Mouse (Mus musculus): ENCODE results near the gene Phc2. TPM values are rescaled to one million over a fixed set of nuclear protein-coding genes. Genes with fewer than 3 reads are reported as not detected.
"Not testable (repeated sequence)": the region's sequence is repeated elsewhere in the genome, so short reads cannot be mapped to it uniquely, and the experiment has no call there.

Gene Phc2
- total RNA-seq (2021): 67.8 and 70.3 TPM in 2 replicates
- long read RNA-seq, transcript Phc2-202 (7 exons, 2,535 nt): major isoform, 65 of 122 reads
- long read RNA-seq, partial matches to known transcripts: 11 of 122 reads
- long read RNA-seq, other reads (novel, unspliced or antisense): 46 of 122 reads

DNA sequence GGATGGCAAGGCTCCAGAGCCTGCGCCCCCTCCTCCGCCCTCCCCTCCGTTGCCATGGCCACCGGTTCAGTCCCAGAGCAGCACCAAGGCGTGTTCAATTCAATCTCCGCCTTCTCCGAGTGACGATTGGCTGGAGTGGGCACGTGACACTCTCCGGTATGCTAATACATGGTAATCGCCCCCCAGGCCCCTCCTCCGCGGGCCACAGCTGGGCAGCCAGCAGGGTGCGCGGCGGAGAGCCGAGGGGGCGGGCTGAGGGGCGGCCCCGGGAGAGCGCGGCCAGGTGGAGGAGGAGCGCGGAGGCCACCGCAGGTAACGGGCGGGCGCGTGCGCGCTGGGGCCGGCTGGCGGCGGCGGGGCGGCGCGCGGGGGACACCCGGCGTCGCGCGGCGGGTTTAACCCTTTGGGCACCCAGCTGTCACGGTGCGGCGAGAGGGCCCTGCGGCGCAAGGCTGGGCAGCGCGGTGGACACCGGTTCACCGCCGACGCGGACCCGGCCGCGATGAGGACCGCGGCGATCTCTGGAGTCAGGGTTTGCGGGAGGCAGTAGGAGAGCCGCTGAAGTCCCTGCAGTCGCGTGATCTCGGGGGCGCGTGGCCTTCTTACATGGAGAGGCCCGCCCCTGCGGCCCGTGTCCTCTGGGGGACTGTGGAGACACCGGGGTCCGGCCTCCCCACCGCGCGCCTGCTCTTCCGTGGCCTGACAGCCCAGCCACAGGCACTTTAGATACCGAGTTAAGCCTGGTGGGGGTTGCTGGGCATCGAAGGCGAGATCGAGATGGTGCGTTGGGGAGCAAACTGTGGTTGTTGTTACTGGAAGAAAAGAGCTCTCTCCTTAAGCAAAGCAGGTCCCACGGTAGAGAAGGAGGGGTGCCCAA, at the start of gene Phc2:
TSS of gene Phc2 (plus strand) at position 198 of the 877 bp plus-strand sequence.
- peak; percentile 92 for DNase-seq

DNA sequence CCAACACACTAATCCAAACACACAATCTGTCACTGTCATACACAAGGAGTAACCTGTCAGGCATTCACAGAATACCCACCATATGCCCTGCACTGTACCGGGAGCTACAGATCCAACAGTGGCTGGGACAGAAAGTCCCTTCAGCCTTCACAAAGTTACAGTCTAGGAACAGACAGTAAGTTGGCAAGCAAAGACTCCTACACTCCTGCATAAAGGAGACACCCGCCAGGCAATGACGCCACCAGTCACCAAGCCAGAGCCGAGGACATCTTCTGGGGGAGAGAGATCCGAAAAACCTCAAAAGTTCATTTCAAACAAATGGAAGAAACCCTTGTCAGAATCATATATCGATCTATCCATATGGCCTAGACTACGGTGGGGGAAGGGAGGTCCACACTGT, 47.9 kb upstream of the Phc2 start:
- DNase-seq: peak; percentile 37

DNA sequence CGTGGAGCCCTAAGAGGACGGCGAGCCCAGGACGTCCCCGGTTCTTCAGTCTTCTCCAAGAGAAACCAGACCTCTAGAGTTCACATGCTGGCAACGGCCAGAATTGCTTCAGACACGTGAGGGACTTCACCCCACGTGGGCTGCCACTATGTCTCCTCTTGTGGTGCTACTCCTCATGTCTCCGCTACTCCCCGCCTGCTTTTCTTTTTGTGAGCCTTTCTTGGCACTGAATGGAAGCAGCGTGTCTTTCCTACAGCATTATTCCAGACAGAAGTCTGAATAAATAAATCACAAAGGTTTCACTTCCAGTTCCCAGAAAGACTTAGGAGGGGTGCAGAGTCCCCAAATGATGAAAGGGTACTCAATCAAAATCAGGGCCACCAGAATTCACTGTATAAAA, 46.8 kb upstream of the Phc2 start:
- no peak for DNase-seq

GRCm38 (mm10) chr4:128609276-128609924, 45.1 kb upstream of the Phc2 start:
- DNase-seq: no peak

- DNase-seq: peak; percentile 89
Measured at GRCm38 (mm10) chr4:128609925-128610402, 44.5 kb upstream of the Phc2 start, which contains the start of gene Zscan20. Zscan20 (minus strand) TSS chr4:128610098.

DNA sequence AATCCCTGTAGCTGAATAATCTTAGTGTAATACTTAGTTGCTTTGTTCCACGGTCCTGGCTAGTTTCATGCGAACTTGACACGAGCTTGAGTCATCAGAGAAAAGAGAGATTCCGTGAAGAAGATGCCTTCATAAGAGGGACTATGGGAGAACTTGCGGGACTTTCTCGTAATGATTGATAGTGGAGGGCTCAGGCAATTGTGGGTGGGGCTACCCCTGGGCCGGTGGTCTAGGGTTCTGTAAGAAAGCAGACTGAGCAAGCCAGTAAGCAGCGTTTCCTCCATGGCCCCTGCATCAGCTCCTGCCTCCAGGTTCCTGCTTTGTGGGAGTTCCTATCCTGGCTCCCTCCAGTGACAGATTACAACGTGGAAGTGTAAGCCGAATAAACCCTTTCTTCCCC, 43.8 kb upstream of the Phc2 start:
- DNase-seq: no peak

DNA sequence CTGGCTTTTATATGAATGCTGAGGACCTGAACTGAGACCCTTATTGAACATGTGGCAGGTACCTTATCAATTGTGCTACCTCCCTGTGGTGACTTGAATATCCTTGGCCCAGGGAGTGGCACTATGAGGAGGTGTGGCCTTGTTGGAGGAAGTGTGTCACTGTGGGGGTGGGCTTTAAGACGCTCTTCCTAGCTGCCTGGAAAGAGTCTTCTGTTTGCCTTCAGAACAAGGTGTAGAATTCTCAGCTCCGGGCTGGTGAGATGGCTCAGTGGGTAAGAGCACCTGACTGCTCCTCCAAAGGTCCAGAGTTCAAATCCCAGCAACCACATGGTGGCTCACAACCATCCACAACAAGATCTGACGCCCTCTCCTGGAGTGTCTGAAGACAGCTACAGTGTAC, 42.8 kb upstream of the Phc2 start:
- DNase-seq: not testable (repeated sequence)

GRCm38 (mm10) chr4:128613326-128613725, 41.2 kb upstream of the Phc2 start:
- DNase-seq: no peak

- no peak for DNase-seq
Measured at GRCm38 (mm10) chr4:128615761-128616160, 38.7 kb upstream of the Phc2 start.

DNA sequence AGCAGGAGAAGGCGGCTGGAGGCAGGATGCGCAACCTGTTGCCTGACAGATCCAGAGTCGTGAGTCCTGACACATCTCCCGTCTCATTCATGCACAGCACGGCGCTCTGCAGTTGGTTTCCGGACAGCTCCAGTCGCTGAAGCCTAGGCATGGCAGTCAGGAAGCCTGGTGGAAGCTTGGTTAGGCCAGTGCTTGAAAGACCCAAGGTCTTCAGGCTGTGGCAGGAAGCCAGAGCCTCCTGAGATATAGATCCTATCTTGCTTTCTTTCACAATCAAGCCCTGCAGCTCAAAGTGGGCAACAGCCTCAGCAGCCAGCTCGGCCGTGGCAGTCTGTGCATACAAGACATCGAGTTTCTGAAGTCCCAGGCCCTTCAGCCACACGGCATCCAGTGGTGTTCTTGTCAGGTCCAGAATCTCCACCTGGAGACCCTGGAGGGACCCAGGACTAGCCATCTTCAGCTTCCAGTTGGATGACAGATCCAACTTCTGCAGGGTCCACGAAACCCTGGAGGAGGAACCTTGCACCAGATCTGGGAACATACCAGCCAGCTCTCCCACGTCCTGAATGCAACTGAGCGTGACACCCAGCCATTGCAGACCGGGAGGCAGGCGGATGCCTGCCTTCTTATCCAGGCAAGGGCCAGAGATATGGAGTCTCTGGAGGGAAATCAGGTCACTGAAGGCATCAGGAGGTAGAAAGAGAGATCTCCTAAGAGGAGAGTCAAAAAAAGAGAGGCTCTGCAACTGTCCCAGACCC, 37.0 kb upstream of the Phc2 start:
- DNase-seq: no peak

- DNase-seq: no peak
Measured at GRCm38 (mm10) chr4:128618246-128618911, 36.1 kb upstream of the Phc2 start, which contains the start of gene Tlr12. Tlr12 (minus strand) TSS chr4:128618619.

DNA sequence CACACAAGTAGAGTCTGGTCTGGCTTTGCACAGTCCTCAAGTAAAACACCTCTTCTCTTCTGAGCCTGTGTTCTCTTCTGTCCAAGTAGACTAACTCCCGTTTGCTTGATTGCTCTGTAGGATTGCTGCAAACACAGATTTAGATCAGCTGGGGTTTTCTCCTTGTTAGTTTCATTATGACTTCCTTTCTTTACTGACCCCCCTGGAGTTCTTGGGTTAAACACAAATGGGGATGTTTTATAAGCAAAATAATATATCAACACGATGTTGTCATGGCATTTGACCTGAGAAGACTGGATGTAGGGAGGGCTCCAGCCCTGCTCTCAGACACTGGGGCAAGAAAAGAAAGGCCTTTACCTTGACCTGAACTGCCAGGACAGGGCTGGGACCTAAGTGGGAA, 35.5 kb upstream of the Phc2 start:
- no peak for DNase-seq

DNA sequence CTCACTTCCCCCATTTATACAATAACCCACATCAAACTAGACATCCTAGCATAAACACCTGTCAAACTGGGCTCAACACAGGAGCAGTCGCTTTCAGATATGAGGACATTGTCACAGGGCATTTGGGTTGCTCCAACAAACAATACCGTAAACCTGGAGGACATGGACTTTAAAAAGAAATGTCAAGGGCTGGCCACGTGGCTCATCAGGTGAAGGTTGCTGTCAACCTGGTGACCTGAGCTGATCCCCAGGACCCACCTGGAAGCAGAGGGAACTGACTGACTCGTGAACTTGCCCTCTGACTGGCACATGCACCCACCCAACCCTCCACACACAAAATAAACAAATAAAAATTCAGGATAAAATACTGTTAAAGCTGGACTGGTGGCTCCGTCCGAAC, 33.9 kb upstream of the Phc2 start:
- DNase-seq: no peak

- no peak for DNase-seq
Measured at GRCm38 (mm10) chr4:128621109-128621508, 33.4 kb upstream of the Phc2 start.

DNA sequence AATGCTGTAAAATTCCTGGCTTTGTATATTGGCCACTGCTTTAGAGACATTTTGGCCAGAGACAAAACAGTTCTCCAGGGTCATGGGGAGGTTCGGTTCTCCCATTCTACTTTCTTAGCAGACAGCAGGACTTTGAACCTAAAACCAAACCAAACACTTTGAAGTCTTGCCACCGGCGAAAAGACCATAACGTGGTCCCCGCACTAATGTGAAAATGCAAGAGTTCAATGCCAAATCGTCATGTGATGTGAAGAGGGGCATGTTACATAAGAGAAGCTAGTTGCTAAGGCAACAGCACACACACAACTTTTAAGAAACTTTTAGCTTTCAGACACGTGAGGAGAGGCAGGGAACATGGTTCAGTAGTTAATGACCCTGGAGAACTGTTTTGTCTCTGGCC, 19.1 kb upstream of the Phc2 start:
- no peak for DNase-seq

- peak; percentile 47 for DNase-seq
Measured at GRCm38 (mm10) chr4:128635894-128636585, 18.5 kb upstream of the Phc2 start.

- no peak for DNase-seq
Measured at GRCm38 (mm10) chr4:128637250-128637649, 17.3 kb upstream of the Phc2 start.

- DNase-seq: no peak
Measured at GRCm38 (mm10) chr4:128638265-128638923, 16.1 kb upstream of the Phc2 start.

- DNase-seq: no peak
Measured at GRCm38 (mm10) chr4:128641766-128642717, 12.5 kb upstream of the Phc2 start.
